Mouse (Mus musculus) lung, embryonic 15.5 days (tissue): Measurements from ENCODE around the gene Eef2. TPM values are rescaled to one million over a fixed set of nuclear protein-coding genes. Genes with fewer than 3 reads are reported as not detected.

Experiments
- ATAC-seq: fragments of 200-750 bp; cut with Nextera tagmentation; 2 replicates; pipeline ENCODE4 v1.8.0; 2017; ENCODE audit warnings: moderate number of reproducible peaks, borderline replicate concordance; ENCODE audit not compliant: low FRiP score, low TSS enrichment; ENCODE audit errors: extremely low read depth
- H3K27ac ChIP-seq: fragments of 300-500 bp; sonication (generic); 2 replicates; pipeline ENCODE4 v1.5.1; 2015; ENCODE audit warnings: moderate library complexity, mild to moderate bottlenecking, inconsistent platforms
- H3K27me3 ChIP-seq: fragments of 300-500 bp; sonication (generic); 2 replicates; pipeline ENCODE4 v1.6.1; 2015; ENCODE audit warnings: inconsistent platforms
- H3K36me3 ChIP-seq: fragments of 300-500 bp; sonication (generic); 2 replicates; pipeline ENCODE4 v1.6.1; 2015; ENCODE audit warnings: inconsistent platforms
- H3K4me1 ChIP-seq: fragments of 300-500 bp; sonication (generic); 2 replicates; pipeline ENCODE4 v1.6.1; 2015; ENCODE audit warnings: inconsistent platforms
- H3K4me2 ChIP-seq: fragments of 300-500 bp; sonication (generic); 2 replicates; pipeline ENCODE4 v1.6.1; 2015; ENCODE audit warnings: inconsistent platforms, mild to moderate bottlenecking, moderate library complexity
- H3K4me3 ChIP-seq: fragments of 300-500 bp; sonication (generic); 2 replicates; pipeline ENCODE4 v1.5.1; 2015; ENCODE audit warnings: mild to moderate bottlenecking, inconsistent platforms
- H3K9ac ChIP-seq: fragments of 300-500 bp; sonication (generic); 2 replicates; pipeline ENCODE4 v1.6.1; 2015; ENCODE audit warnings: inconsistent platforms
- H3K9me3 ChIP-seq: fragments of 300-500 bp; sonication (generic); 2 replicates; pipeline ENCODE4 v1.6.1; 2016; ENCODE audit warnings: inconsistent platforms
- WGBS: fragments of 180-500 bp; shearing (Covaris S2); methylation state at CpG from one replicate; pipeline ENCODE4 v1.1.7; 2015; 5-methylcytosine and 5-hydroxymethylcytosine counted together
- polyA plus RNA-seq: library from polyadenylated mRNA; unstranded; fragments of >200 nt; fragmentation: Nextera tagmentation; extraction: Ambion mirVana; gene quantifications from 2 replicates; pipeline ENCODE4 v1.2.1, GENCODE M21; 2015

The Eef2 gene
- polyA plus RNA-seq, 1 experiment from 2014 or later: 596 TPM

- 26% methylated on average over 8 of the region's 8 CpGs for WGBS
- no peaks in the 10 kb centered on the region for H3K9me3 ChIP-seq
- H3K36me3 ChIP-seq: peaks cover 18% of the 10 kb centered on the region
- H3K27ac ChIP-seq: peak overlapping the region; percentile 89
- peak overlapping the region; percentile 93 for H3K4me2 ChIP-seq
- peak overlapping the region; percentile 81 for H3K4me3 ChIP-seq
- peaks cover 56% of the 10 kb centered on the region for H3K4me1 ChIP-seq
- no peak for ATAC-seq
- peaks cover 8% of the 10 kb centered on the region; the same call in 1 of the 2 replicates for H3K27me3 ChIP-seq
- peak overlapping the region; percentile 91 for H3K9ac ChIP-seq
These were observed 36.4 kb upstream of the Eef2 start for GRCm38 (mm10) chr10:81140005-81140404.

GRCm38 (mm10) chr10:81140717-81141454, 35.5 kb upstream of the Eef2 start:
- no peaks in the 10 kb centered on the region for H3K27me3 ChIP-seq
- H3K4me3 ChIP-seq: peak overlapping the region; percentile 81
- peak overlapping the region; percentile 93 for H3K4me2 ChIP-seq
- peak overlapping the region; percentile 91 for H3K9ac ChIP-seq
- no peak for ATAC-seq
- peaks cover 47% of the 10 kb centered on the region for H3K4me1 ChIP-seq
- no peaks in the 10 kb centered on the region for H3K9me3 ChIP-seq
- H3K27ac ChIP-seq: peak overlapping the region; percentile 89
- 41% methylated on average over 10 of the region's 10 CpGs for WGBS
- H3K36me3 ChIP-seq: peaks cover 27% of the 10 kb centered on the region

- H3K4me3 ChIP-seq: 0 out of 2 replicates have a peak overlapping the region, but pooled peaks have one; percentile 4
- H3K9me3 ChIP-seq: no peaks in the 10 kb centered on the region
- peaks cover 34% of the 10 kb centered on the region for H3K36me3 ChIP-seq
- H3K27ac ChIP-seq: no peak overlapping the region
- no peaks in the 10 kb centered on the region for H3K27me3 ChIP-seq
- no peak overlapping the region for H3K4me2 ChIP-seq
- peaks cover 47% of the 10 kb centered on the region for H3K4me1 ChIP-seq
- no peak for ATAC-seq
- no peak overlapping the region for H3K9ac ChIP-seq
- WGBS: 79% methylated on average over 7 of the region's 7 CpGs
These were observed 34.8 kb upstream of the Eef2 start for GRCm38 (mm10) chr10:81141455-81142210.

GRCm38 (mm10) chr10:81142551-81142981, 33.9 kb upstream of the Eef2 start:
- Histone ChIP-seq H3K9ac (no peak overlapping the region), H3K4me3 (no peak overlapping the region), H3K27me3 (no peaks in the 10 kb centered on the region), H3K36me3 (peaks cover 43% of the 10 kb centered on the region), H3K27ac (no peak overlapping the region), H3K4me2 (no peak overlapping the region), H3K4me1 (peaks cover 47% of the 10 kb centered on the region), H3K9me3 (no peaks in the 10 kb centered on the region)
- no peak for ATAC-seq
- WGBS: 68% methylated on average over 5 of the region's 5 CpGs

- 95% methylated on average over 7 of the region's 7 CpGs for WGBS
- peaks cover 50% of the 10 kb centered on the region for H3K36me3 ChIP-seq
- no peaks in the 10 kb centered on the region for H3K27me3 ChIP-seq
- peaks cover 47% of the 10 kb centered on the region for H3K4me1 ChIP-seq
- no peak overlapping the region for H3K9ac ChIP-seq
- no peak for ATAC-seq
- no peak overlapping the region for H3K4me3 ChIP-seq
- H3K9me3 ChIP-seq: no peaks in the 10 kb centered on the region
- H3K4me2 ChIP-seq: no peak overlapping the region
- H3K27ac ChIP-seq: no peak overlapping the region
These were observed 33.2 kb upstream of the Eef2 start for GRCm38 (mm10) chr10:81143157-81143633.

- no peak overlapping the region for H3K4me3 ChIP-seq
- H3K9ac ChIP-seq: no peak overlapping the region
- no peak overlapping the region for H3K4me2 ChIP-seq
- no peak overlapping the region for H3K27ac ChIP-seq
- 93% methylated on average over 52 of the region's 52 CpGs for WGBS
- ATAC-seq: no peak
- H3K27me3 ChIP-seq: no peaks in the 10 kb centered on the region
- H3K36me3 ChIP-seq: peaks cover 57% of the 10 kb centered on the region
- H3K4me1 ChIP-seq: peaks cover 40% of the 10 kb centered on the region
- no peaks in the 10 kb centered on the region for H3K9me3 ChIP-seq
These were observed 32.5 kb upstream of the Eef2 start for GRCm38 (mm10) chr10:81143845-81144437.

GRCm38 (mm10) chr10:81144667-81145066, 31.8 kb upstream of the Eef2 start:
- H3K4me3 ChIP-seq: no peak overlapping the region
- no peaks in the 10 kb centered on the region for H3K27me3 ChIP-seq
- WGBS: 84% methylated on average over 27 of the region's 27 CpGs
- no peaks in the 10 kb centered on the region for H3K9me3 ChIP-seq
- H3K9ac ChIP-seq: no peak overlapping the region
- peaks cover 32% of the 10 kb centered on the region for H3K4me1 ChIP-seq
- H3K27ac ChIP-seq: no peak overlapping the region
- no peak overlapping the region for H3K4me2 ChIP-seq
- no peak for ATAC-seq
- H3K36me3 ChIP-seq: peaks cover 64% of the 10 kb centered on the region

- H3K36me3 ChIP-seq: peaks cover 70% of the 10 kb centered on the region
- H3K4me2 ChIP-seq: no peak overlapping the region
- no peak overlapping the region for H3K4me3 ChIP-seq
- 94% methylated on average over 6 of the region's 6 CpGs for WGBS
- peaks cover 26% of the 10 kb centered on the region for H3K4me1 ChIP-seq
- H3K27me3 ChIP-seq: no peaks in the 10 kb centered on the region
- ATAC-seq: no peak
- H3K9me3 ChIP-seq: no peaks in the 10 kb centered on the region
- H3K27ac ChIP-seq: no peak overlapping the region
- H3K9ac ChIP-seq: no peak overlapping the region
These were observed 31.1 kb upstream of the Eef2 start for GRCm38 (mm10) chr10:81145307-81145706.

GRCm38 (mm10) chr10:81145778-81146177, 30.7 kb upstream of the Eef2 start:
- H3K36me3 ChIP-seq: peaks cover 73% of the 10 kb centered on the region
- no peak overlapping the region for H3K27ac ChIP-seq
- no peaks in the 10 kb centered on the region for H3K27me3 ChIP-seq
- peaks cover 21% of the 10 kb centered on the region for H3K4me1 ChIP-seq
- no peak for ATAC-seq
- no peaks in the 10 kb centered on the region for H3K9me3 ChIP-seq
- no peak overlapping the region for H3K4me3 ChIP-seq
- no peak overlapping the region for H3K4me2 ChIP-seq
- 71% methylated on average over 7 of the region's 7 CpGs for WGBS
- no peak overlapping the region for H3K9ac ChIP-seq

- H3K9ac ChIP-seq: no peak overlapping the region
- H3K36me3 ChIP-seq: peaks cover 73% of the 10 kb centered on the region
These were observed 30.1 kb upstream of the Eef2 start for GRCm38 (mm10) chr10:81146296-81146695.

GRCm38 (mm10) chr10:81151261-81151660, 25.2 kb upstream of the Eef2 start:
- no peak overlapping the region for H3K9ac ChIP-seq
- no peak overlapping the region for H3K4me3 ChIP-seq
- WGBS: 65% methylated on average over 6 of the region's 6 CpGs
- no peaks in the 10 kb centered on the region for H3K27me3 ChIP-seq
- no peak overlapping the region for H3K27ac ChIP-seq
- no peaks in the 10 kb centered on the region for H3K4me1 ChIP-seq
- no peak overlapping the region for H3K4me2 ChIP-seq
- no peak for ATAC-seq
- no peaks in the 10 kb centered on the region for H3K9me3 ChIP-seq
- H3K36me3 ChIP-seq: peaks cover 84% of the 10 kb centered on the region

More at GRCm38 (mm10) chr10:81146296-81146695, 30.1 kb upstream of the Eef2 start:
- H3K4me3 ChIP-seq: no peak overlapping the region
- WGBS: 82% methylated on average over 4 of the region's 4 CpGs
- no peaks in the 10 kb centered on the region for H3K27me3 ChIP-seq
- H3K4me1 ChIP-seq: peaks cover 16% of the 10 kb centered on the region
- no peak for ATAC-seq
- no peak overlapping the region for H3K27ac ChIP-seq
- H3K4me2 ChIP-seq: no peak overlapping the region
- no peaks in the 10 kb centered on the region for H3K9me3 ChIP-seq
